Mouse (Mus musculus) testis, postnatal 14 days (tissue): ENCODE results near the gene Fis1.
"Not testable (repeated sequence)": the region's sequence is repeated elsewhere in the genome, so short reads cannot be mapped to it uniquely, and the experiment has no call there.

ENCODE experiments used
- DNase-seq: peaks from one replicate; pipeline ENCODE4 v3.0.0; 2021; ENCODE audit warnings: low spot score

The Fis1 gene

GRCm38 (mm10) chr5:136940845-136941560 is 12.1 kb upstream of the Fis1 start:
- no peak for DNase-seq

GRCm38 (mm10) chr5:136942781-136943180 is 10.3 kb upstream of the Fis1 start:
- no peak for DNase-seq

GRCm38 (mm10) chr5:136943382-136943781 is 9.7 kb upstream of the Fis1 start:
- DNase-seq = no peak

- no peak for DNase-seq
Measured at GRCm38 (mm10) chr5:136945084-136945483, 8.0 kb upstream of the Fis1 start.

- no peak for DNase-seq
Measured at GRCm38 (mm10) chr5:136947874-136948273, 5.2 kb upstream of the Fis1 start.

- not testable (repeated sequence) for DNase-seq
Measured at GRCm38 (mm10) chr5:136949551-136950336, 3.3 kb upstream of the Fis1 start.

- DNase-seq = no peak
Measured at GRCm38 (mm10) chr5:136950521-136950920, 2.6 kb upstream of the Fis1 start.

- DNase-seq = no peak
Measured at GRCm38 (mm10) chr5:136952153-136952552, 922 bp upstream of the Fis1 start.

- no peak for DNase-seq
Measured at GRCm38 (mm10) chr5:136953440-136953951, 421 bp downstream of the Fis1 start.

- no peak for DNase-seq
Measured at GRCm38 (mm10) chr5:136955622-136956021, 2.5 kb downstream of the Fis1 start.

- no peak for DNase-seq
Measured at GRCm38 (mm10) chr5:136957250-136957649, 4.2 kb downstream of the Fis1 start.

- no peak for DNase-seq
Measured at GRCm38 (mm10) chr5:136958991-136959605, 6.0 kb downstream of the Fis1 start.

- no peak for DNase-seq
Measured at GRCm38 (mm10) chr5:136960053-136960452, 7.0 kb downstream of the Fis1 start.

GRCm38 (mm10) chr5:136961334-136961982 is 8.4 kb downstream of the Fis1 start:
- DNase-seq = no peak

GRCm38 (mm10) chr5:136961983-136962461 is 8.9 kb downstream of the Fis1 start:
- peak; percentile 90 for DNase-seq

- peak; percentile 76 for DNase-seq
Measured at GRCm38 (mm10) chr5:136962501-136962900, 9.4 kb downstream of the Fis1 start.

GRCm38 (mm10) chr5:136962966-136963540 is 10.0 kb downstream of the Fis1 start:
- DNase-seq = no peak

GRCm38 (mm10) chr5:136965210-136965609 is 12.1 kb downstream of the Fis1 start:
- no peak for DNase-seq

- DNase-seq = no peak
Measured at GRCm38 (mm10) chr5:136965686-136966085, 12.6 kb downstream of the Fis1 start.

- no peak for DNase-seq
Measured at GRCm38 (mm10) chr5:136966331-136966730, 13.3 kb downstream of the Fis1 start, which contains the start of gene Cldn15. TSS of gene Cldn15 (plus strand) at chr5:136966616.

GRCm38 (mm10) chr5:136966861-136967455 is 13.9 kb downstream of the Fis1 start:
- no peak for DNase-seq
